Mouse (Mus musculus): ENCODE measurements at regions not wholly inside any gene's neighbourhood (a gene's known extent, or its start where the extent isn't known, plus 50 kb on each side); places are given as distances from the start of the nearest gene placed in this dataset.

DNA sequence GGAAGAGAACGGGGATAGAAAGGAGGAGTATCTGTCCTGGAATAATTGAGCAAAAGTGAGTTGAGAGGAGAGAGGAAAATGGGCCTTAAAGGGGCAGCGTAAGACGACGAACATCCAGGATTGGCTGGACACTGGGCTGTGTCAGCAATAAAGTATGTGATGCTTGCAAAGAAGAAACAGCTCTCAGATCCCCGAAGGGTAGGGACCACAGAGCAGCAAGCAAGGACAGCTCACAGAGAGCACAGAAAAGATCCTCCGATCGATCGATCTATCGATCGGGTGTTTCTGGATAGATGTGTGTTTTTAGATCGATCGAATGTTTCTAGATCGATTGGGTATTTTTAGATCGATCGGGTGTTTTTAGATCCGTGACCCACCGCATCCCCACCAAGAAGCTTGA, 50.3 kb upstream of the Cnih3 start:
- no peak for DNase-seq

All from right cerebral cortex, postnatal 4 days (tissue).